Mouse (Mus musculus): ENCODE data around the gene Aaed1.
A peak's percentile ranks its signal among the peaks of the same experiment; 100 is the strongest.

The Aaed1 gene

DNA sequence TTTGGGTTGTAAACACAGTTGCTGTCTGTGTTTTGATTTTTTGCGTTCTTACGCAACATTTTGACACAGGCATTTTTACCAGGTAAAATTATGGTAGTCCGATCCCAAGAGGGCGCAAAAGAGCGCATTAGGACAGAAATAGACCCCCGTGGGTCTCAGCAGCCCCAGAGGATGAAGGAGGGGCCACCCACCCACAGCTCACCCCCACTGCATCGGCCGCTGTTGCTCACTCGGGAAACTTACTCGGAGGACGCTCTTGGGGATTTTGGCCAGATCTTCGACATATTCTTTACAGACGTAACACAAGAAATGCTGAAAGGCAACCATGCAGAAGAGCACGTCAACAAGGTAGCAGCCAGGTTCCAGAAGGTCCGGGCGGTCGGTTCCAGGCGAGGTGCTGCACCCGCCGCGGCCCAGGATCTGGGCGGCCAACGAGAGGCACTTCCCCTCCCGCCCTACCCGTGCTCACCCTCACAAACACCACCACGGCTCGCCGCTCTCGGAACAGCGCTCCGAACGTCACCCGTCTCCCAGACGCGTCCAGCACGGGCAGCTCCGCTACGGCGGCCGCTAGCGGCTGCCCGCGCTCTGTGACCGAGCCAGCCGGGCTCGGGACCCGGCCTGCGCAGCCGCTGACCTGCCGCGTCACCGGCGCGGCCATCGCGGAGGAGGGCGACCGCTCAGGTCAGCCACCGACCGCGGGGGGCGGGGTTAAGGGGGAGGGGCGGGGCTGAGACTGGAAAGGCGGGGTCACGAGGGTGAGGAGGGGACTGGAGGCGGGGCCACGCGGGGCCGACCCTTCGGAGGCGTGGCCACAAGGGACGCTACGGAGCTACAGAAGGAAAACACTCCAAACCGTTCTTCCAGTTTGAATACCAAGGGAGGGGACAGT lies at the start of gene Aaed1:
Aaed1 (minus strand) TSS at position 687 of the 892 bp plus-strand sequence.
- TF ChIP-seq NANOG (IDR thresholded peaks at IDR 0.05; ENCODE audit: borderline replicate concordance, low read length) (no peak), POU5F1 (IDR thresholded peaks at IDR 0.05; ENCODE audit: borderline replicate concordance, low read length) (no peak), CTCF (conservative IDR thresholded peaks at IDR 0.05; ENCODE audit: low read length) (no peak)
- Histone ChIP-seq H3K9me3 (ENCODE audit: low read length) (no peaks in the 10 kb centered on the region), H3K4me1 (replicated peaks; ENCODE audit: low read depth, low read length) (peaks cover 17% of the 10 kb centered on the region), H3K27me3 (ENCODE audit: insufficient read depth, low read length) (no peaks in the 10 kb centered on the region), H3K4me3 (replicated peaks; ENCODE audit: low read length) (peak within 1 kb of the TSS; percentile 87), H3K36me3 (ENCODE audit: insufficient read depth, low read length) (peaks cover 16% of the 10 kb centered on the region)

DNA sequence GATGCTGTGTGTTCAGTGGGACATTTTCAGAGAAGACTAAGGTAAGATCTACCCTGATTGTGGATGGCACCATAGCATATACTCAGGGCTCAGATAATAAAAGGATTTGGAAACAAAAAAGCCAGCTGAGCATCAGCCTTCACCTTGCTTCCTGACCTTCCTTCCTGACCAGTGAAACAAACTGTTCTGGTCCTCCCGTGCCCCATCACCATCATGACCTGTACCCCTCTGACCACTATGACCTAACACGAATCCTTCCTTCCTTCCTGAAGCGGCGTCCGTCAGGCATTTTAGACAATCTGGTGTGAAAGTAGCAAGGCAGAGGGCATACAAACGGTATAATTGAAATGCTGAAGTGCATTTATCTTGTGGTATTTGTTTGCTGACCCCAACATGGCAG lies 49.6 kb upstream of the Aaed1 start:
- Histone ChIP-seq H3K27me3 (ENCODE audit: insufficient read depth, low read length) (no peaks in the 10 kb centered on the region), H3K9me3 (ENCODE audit: low read length) (no peaks in the 10 kb centered on the region), H3K4me1 (replicated peaks; ENCODE audit: low read depth, low read length) (peaks cover 21% of the 10 kb centered on the region), H3K36me3 (ENCODE audit: insufficient read depth, low read length) (peaks cover 48% of the 10 kb centered on the region), H3K4me3 (replicated peaks; ENCODE audit: low read length) (no peak overlapping the region)
- TF ChIP-seq CTCF (conservative IDR thresholded peaks at IDR 0.05; ENCODE audit: low read length) (no peak), POU5F1 (IDR thresholded peaks at IDR 0.05; ENCODE audit: borderline replicate concordance, low read length) (no peak), NANOG (IDR thresholded peaks at IDR 0.05; ENCODE audit: borderline replicate concordance, low read length) (no peak)

DNA sequence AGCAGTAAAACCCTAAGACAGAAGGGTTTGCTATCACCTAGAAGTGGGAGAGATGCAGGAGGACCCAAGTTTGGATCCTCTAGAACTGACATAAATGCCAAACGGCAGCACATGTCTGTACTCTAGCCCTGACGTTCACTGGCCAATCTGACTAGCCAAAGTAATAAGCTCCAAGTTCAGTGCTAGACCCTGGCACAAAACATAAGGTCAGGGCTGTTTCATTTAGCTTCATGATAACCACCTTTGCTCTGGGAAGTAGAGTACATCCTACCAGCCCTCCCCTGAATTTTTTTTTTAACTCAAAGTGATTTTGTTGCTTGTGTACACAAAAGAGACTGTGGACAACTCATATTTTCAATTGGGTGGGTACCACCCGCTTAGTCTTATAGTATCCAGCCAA lies 48.5 kb upstream of the Aaed1 start:
- peaks cover 38% of the 10 kb centered on the region for H3K36me3 ChIP-seq (ENCODE audit: insufficient read depth, low read length)
- no peak overlapping the region for H3K4me3 ChIP-seq (replicated peaks; ENCODE audit: low read length)
- H3K9me3 ChIP-seq (ENCODE audit: low read length): no peaks in the 10 kb centered on the region
- TF ChIP-seq CTCF (conservative IDR thresholded peaks at IDR 0.05; ENCODE audit: low read length): no peak
- no peak for TF ChIP-seq POU5F1 (IDR thresholded peaks at IDR 0.05; ENCODE audit: borderline replicate concordance, low read length)
- no peaks in the 10 kb centered on the region for H3K27me3 ChIP-seq (ENCODE audit: insufficient read depth, low read length)
- peaks cover 11% of the 10 kb centered on the region for H3K4me1 ChIP-seq (replicated peaks; ENCODE audit: low read depth, low read length)

DNA sequence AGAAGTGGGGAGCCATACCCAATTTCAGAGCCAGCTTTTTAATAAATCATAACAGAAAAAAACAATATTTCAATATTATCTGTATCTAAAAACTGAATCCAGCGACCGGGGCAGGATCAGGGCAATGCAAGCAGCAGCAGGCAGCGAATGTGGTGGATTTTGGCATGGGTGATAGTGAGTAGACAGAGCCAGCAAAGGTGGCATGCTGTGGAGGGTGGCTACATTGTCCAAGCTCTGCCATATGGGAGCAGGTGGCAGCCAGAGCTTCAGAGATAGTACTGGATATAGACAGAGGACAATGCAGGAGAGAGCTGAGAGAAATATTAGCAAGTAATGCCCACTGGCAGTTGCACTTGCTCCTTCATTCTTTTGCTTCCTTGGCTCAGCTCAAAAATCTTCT lies 47.2 kb upstream of the Aaed1 start:
- H3K9me3 ChIP-seq (ENCODE audit: low read length): no peaks in the 10 kb centered on the region
- no peak overlapping the region for H3K4me3 ChIP-seq (replicated peaks; ENCODE audit: low read length)
- H3K36me3 ChIP-seq (ENCODE audit: insufficient read depth, low read length): peaks cover 25% of the 10 kb centered on the region
- TF ChIP-seq POU5F1 (IDR thresholded peaks at IDR 0.05; ENCODE audit: borderline replicate concordance, low read length): no peak
- no peak for TF ChIP-seq NANOG (IDR thresholded peaks at IDR 0.05; ENCODE audit: borderline replicate concordance, low read length)
- TF ChIP-seq CTCF (conservative IDR thresholded peaks at IDR 0.05; ENCODE audit: low read length): no peak
- peaks cover 13% of the 10 kb centered on the region; the same call in 1 of the 2 replicates for H3K4me1 ChIP-seq (replicated peaks; ENCODE audit: low read depth, low read length)
- H3K27me3 ChIP-seq (ENCODE audit: insufficient read depth, low read length): no peaks in the 10 kb centered on the region

DNA sequence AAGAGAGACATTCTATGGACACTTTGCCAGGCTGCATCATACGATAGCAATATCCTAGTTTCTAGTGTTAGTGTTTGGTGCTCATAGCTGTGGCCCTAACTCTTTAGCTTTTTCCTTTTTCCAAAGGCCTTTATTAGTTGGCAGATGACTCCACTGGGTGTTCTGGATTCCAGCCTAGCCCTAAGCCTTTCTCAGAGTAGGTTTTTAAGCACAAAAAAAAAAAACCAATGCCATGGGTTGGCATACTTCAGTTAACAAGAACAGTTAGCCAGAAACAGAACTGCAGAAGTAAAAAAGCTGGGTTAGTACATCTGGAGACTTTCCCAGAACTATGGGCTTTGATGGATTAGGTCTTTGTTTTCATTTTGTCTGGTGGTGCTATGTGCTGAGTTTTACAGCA lies 46.0 kb upstream of the Aaed1 start:
- Histone ChIP-seq H3K9me3 (ENCODE audit: low read length) (no peaks in the 10 kb centered on the region), H3K4me3 (replicated peaks; ENCODE audit: low read length) (no peak overlapping the region), H3K27me3 (ENCODE audit: insufficient read depth, low read length) (no peaks in the 10 kb centered on the region), H3K36me3 (ENCODE audit: insufficient read depth, low read length) (peaks cover 12% of the 10 kb centered on the region), H3K4me1 (replicated peaks; ENCODE audit: low read depth, low read length) (peaks cover 13% of the 10 kb centered on the region; the same call in 1 of the 2 replicates)
- TF ChIP-seq CTCF (conservative IDR thresholded peaks at IDR 0.05; ENCODE audit: low read length) (no peak), POU5F1 (IDR thresholded peaks at IDR 0.05; ENCODE audit: borderline replicate concordance, low read length) (no peak), NANOG (IDR thresholded peaks at IDR 0.05; ENCODE audit: borderline replicate concordance, low read length) (no peak)

DNA sequence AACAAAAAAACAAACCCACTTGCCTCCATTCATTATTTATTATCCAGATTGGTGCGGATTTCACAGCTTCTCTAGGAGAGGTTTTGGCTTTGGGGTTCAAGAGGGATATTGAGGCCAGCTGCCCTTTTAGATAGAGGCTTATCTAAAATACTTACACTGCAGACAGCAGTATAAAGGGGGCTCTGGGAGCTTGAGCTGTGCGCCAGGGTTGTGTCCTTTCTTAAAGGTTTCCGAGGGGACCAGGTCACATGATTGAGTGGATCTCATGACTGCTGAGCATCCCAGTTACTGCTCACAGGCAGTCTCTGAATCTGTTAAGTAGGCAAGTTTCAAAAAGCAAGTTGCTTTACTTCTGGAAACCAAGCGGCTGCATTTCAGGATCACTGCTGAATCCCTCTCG lies 44.9 kb upstream of the Aaed1 start:
- no peaks in the 10 kb centered on the region for H3K27me3 ChIP-seq (ENCODE audit: insufficient read depth, low read length)
- H3K4me1 ChIP-seq (replicated peaks; ENCODE audit: low read depth, low read length): peaks cover 13% of the 10 kb centered on the region; the same call in 1 of the 2 replicates
- TF ChIP-seq POU5F1 (IDR thresholded peaks at IDR 0.05; ENCODE audit: borderline replicate concordance, low read length) (no peak), NANOG (IDR thresholded peaks at IDR 0.05; ENCODE audit: borderline replicate concordance, low read length) (no peak), CTCF (conservative IDR thresholded peaks at IDR 0.05; ENCODE audit: low read length) (no peak)
- no peak overlapping the region for H3K4me3 ChIP-seq (replicated peaks; ENCODE audit: low read length)
- H3K36me3 ChIP-seq (ENCODE audit: insufficient read depth, low read length): peaks cover 4% of the 10 kb centered on the region
- no peaks in the 10 kb centered on the region for H3K9me3 ChIP-seq (ENCODE audit: low read length)

DNA sequence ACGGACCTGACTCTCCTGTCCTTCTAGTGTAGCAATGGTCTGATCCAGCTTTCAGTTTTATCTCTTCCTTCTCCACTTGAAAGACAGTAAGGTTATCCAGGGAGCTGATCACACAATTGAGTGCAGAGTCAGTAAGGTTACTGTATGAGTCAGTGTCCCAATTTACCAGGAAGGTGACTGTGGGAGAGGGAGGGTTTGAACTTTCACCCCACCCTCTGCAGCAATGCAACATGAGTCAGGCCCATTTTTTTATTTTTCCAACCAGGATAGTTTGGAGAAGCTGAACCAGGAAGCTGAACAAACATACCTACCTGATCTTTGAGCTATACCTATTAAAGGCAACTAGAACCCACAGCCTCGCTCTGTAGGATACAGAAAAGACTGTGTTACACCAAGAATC lies 37.0 kb upstream of the Aaed1 start:
- no peaks in the 10 kb centered on the region for H3K9me3 ChIP-seq (ENCODE audit: low read length)
- H3K4me3 ChIP-seq (replicated peaks; ENCODE audit: low read length): no peak overlapping the region
- H3K27me3 ChIP-seq (ENCODE audit: insufficient read depth, low read length): peaks cover 7% of the 10 kb centered on the region; the same call in 1 of the 2 replicates
- no peaks in the 10 kb centered on the region for H3K36me3 ChIP-seq (ENCODE audit: insufficient read depth, low read length)
- TF ChIP-seq NANOG (IDR thresholded peaks at IDR 0.05; ENCODE audit: borderline replicate concordance, low read length) (no peak), POU5F1 (IDR thresholded peaks at IDR 0.05; ENCODE audit: borderline replicate concordance, low read length) (no peak), CTCF (conservative IDR thresholded peaks at IDR 0.05; ENCODE audit: low read length) (no peak)
- peaks cover 1% of the 10 kb centered on the region; the same call in 1 of the 2 replicates for H3K4me1 ChIP-seq (replicated peaks; ENCODE audit: low read depth, low read length)

DNA sequence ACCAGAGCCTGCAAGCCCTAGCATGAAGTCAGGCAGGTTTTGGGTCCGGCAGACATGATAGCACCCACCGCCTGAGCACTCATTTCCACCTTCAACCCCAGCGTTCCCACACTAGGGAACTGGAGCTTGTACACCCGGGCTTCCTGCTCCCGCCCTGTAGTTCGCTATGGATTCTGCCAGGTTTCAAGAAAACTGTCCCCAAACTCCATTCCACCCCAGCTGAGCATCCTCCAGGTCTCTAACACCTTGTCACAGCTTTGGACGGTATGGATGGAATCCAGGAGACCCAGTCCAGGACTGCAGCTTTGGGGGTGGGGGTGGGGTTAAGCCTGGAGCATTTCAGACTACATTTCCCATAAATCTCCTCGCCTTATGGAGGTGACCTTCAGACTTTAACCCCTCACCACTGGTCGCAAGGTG lies 31.6 kb upstream of the Aaed1 start:
- Histone ChIP-seq H3K27me3 (ENCODE audit: insufficient read depth, low read length) (peaks cover 7% of the 10 kb centered on the region; the same call in 1 of the 2 replicates), H3K36me3 (ENCODE audit: insufficient read depth, low read length) (no peaks in the 10 kb centered on the region), H3K4me1 (replicated peaks; ENCODE audit: low read depth, low read length) (peaks cover 15% of the 10 kb centered on the region), H3K9me3 (ENCODE audit: low read length) (no peaks in the 10 kb centered on the region), H3K4me3 (replicated peaks; ENCODE audit: low read length) (peak overlapping the region; percentile 78)
- TF ChIP-seq CTCF (conservative IDR thresholded peaks at IDR 0.05; ENCODE audit: low read length) (no peak), NANOG (IDR thresholded peaks at IDR 0.05; ENCODE audit: borderline replicate concordance, low read length) (no peak), POU5F1 (IDR thresholded peaks at IDR 0.05; ENCODE audit: borderline replicate concordance, low read length) (no peak)
